Mouse (Mus musculus): ENCODE results near the gene Angel2. TPM values are rescaled to one million over a fixed set of nuclear protein-coding genes. Genes with fewer than 3 reads are reported as not detected.

Angel2 gene
- 26.5 and 29.8 TPM in 2 replicates for polyA plus RNA-seq (2015; fragmentation: Nextera tagmentation; extraction: Ambion mirVana)

GRCm38 (mm10) chr1:190924812-190925211, at the start of gene Angel2:
Gene Angel2, plus strand, starts transcription at chr1:190925112.

GRCm38 (mm10) chr1:190911415-190912123, 13.3 kb upstream of the Angel2 start, which contains the start of gene Rps6kc1:
Gene Rps6kc1, minus strand, starts transcription at chr1:190911770.

GRCm38 (mm10) chr1:190979100-190979563, 54.2 kb downstream of the Angel2 start, which contains the start of gene Vash2:
Gene Vash2, minus strand, starts transcription at chr1:190979296.

Other genes with a start within 250 kb of the Angel2 start
- 3.4 and 5.5 TPM in 2 replicates for gene Rps6kc1, start 13.3 kb upstream of the Angel2 start, polyA plus RNA-seq (2015; fragmentation: Nextera tagmentation; extraction: Ambion mirVana)
- gene Vash2, start 54.2 kb downstream of the Angel2 start, polyA plus RNA-seq (2015; fragmentation: Nextera tagmentation; extraction: Ambion mirVana): 1.9 and 2.2 TPM in 2 replicates
- gene Flvcr1, start 101.0 kb downstream of the Angel2 start, polyA plus RNA-seq (2015; fragmentation: Nextera tagmentation; extraction: Ambion mirVana): 8.6 and 10.4 TPM in 2 replicates
- not detected in 2 replicates for gene Spata45, start 111.5 kb downstream of the Angel2 start, polyA plus RNA-seq (2015; fragmentation: Nextera tagmentation; extraction: Ambion mirVana)
- 11.6 and 12.7 TPM in 2 replicates for gene Tatdn3, start 137.8 kb downstream of the Angel2 start, polyA plus RNA-seq (2015; fragmentation: Nextera tagmentation; extraction: Ambion mirVana)
- 16.2 and 19.5 TPM in 2 replicates for gene Nsl1, start 137.9 kb downstream of the Angel2 start, polyA plus RNA-seq (2015; fragmentation: Nextera tagmentation; extraction: Ambion mirVana)
- 3.4 and 4.0 TPM in 2 replicates for gene Batf3, start 172.7 kb downstream of the Angel2 start, polyA plus RNA-seq (2015; fragmentation: Nextera tagmentation; extraction: Ambion mirVana)
- gene Fam71a, start 239.7 kb downstream of the Angel2 start, polyA plus RNA-seq (2015; fragmentation: Nextera tagmentation; extraction: Ambion mirVana): not detected in 2 replicates

All from spleen, postnatal 0 days (tissue).